Mouse (Mus musculus): ENCODE data around the gene 4930595D18Rik.

- no peak for TF ChIP-seq CTCF (IDR thresholded peaks at IDR 0.05; ENCODE audit: low read depth, low read length)
- no peak for TF ChIP-seq POLR2A (IDR thresholded peaks at IDR 0.05; ENCODE audit: borderline replicate concordance, low read depth, low read length)
These were observed 34.6 kb downstream of the 4930595D18Rik start for GRCm38 (mm10) chr12:111149495-111150235.

All from bone marrow macrophage, adult 2 months (primary cell).